Mouse (Mus musculus): Measurements from ENCODE around the gene Gpr65.

GRCm38 (mm10) chr12:98280530-98280929 lies 12.1 kb downstream of the Gpr65 start:
- TF ChIP-seq CTCF (IDR thresholded peaks at IDR 0.05; ENCODE audit: control insufficient read depth, insufficient read depth, insufficient read length) (peak; percentile 41), CEBPB (IDR thresholded peaks at IDR 0.05; ENCODE audit: low read depth) (no peak), USF1 (IDR thresholded peaks at IDR 0.05; ENCODE audit: low read depth) (no peak), MAX (IDR thresholded peaks at IDR 0.05) (no peak), MYOG (IDR thresholded peaks at IDR 0.05; ENCODE audit: control insufficient read depth, extremely low read depth, insufficient read length) (no peak), FOSL1 (IDR thresholded peaks at IDR 0.05; ENCODE audit: insufficient read depth, low read length, poor library complexity, severe bottlenecking) (no peak), MYOD1 (IDR thresholded peaks at IDR 0.05; ENCODE audit: control insufficient read depth, insufficient read length, low read depth) (no peak)
